Mouse (Mus musculus) urinary bladder, postnatal 36 days (tissue): ENCODE results near the gene Gm17949.
A peak's percentile ranks its signal among the peaks of the same experiment; 100 is the strongest.
"Not testable (repeated sequence)": the region's sequence is repeated elsewhere in the genome, so short reads cannot be mapped to it uniquely, and the experiment has no call there.

Source experiments
- DNase-seq, 2 experiments: peaks; one replicate each; pipeline ENCODE4 v3.0.0; 2022; ENCODE audit warnings: low spot score in 2 of 2, mixed read lengths in 1 of 2

Gm17949 gene

GRCm38 (mm10) chr17:57041554-57041953 is 30.3 kb downstream of the Gm17949 start, which contains the start of gene Slc25a41:
Gene Slc25a41 (minus strand): TSS chr17:57041654.
- no peak for DNase-seq

- no peak for DNase-seq
Observed at GRCm38 (mm10) chr17:57047406-57047805, 36.1 kb downstream of the Gm17949 start.

- DNase-seq = no peak
Observed at GRCm38 (mm10) chr17:57048816-57049215, 37.5 kb downstream of the Gm17949 start.

- DNase-seq = not testable (repeated sequence)
Observed at GRCm38 (mm10) chr17:57051679-57052078, 40.4 kb downstream of the Gm17949 start.

- no peak for DNase-seq
Observed at GRCm38 (mm10) chr17:57056246-57056645, 45.0 kb downstream of the Gm17949 start.

GRCm38 (mm10) chr17:57058891-57059485 is 47.7 kb downstream of the Gm17949 start, which contains the start of gene Crb3:
Gene Crb3 (plus strand): TSS chr17:57059105.
- DNase-seq = peak in 1 of 2 experiments; percentile 19

- DNase-seq = peak; percentile 31 to 54
Observed at GRCm38 (mm10) chr17:57059486-57059977, 48.3 kb downstream of the Gm17949 start, which contains the start of gene Slc25a23. Gene Slc25a23 (minus strand): TSS chr17:57059863.

GRCm38 (mm10) chr17:57060231-57060801 is 49.0 kb downstream of the Gm17949 start:
- DNase-seq = peak; percentile 94

GRCm38 (mm10) chr17:57061069-57061468 is 49.8 kb downstream of the Gm17949 start:
- DNase-seq = no peak

- peak; percentile 37 to 58 for DNase-seq
Observed at GRCm38 (mm10) chr17:57062011-57062521, 50.8 kb downstream of the Gm17949 start.

GRCm38 (mm10) chr17:57062548-57062947 is 51.3 kb downstream of the Gm17949 start:
- no peak for DNase-seq

GRCm38 (mm10) chr17:57063031-57063430 is 51.8 kb downstream of the Gm17949 start:
- DNase-seq = no peak

- DNase-seq = no peak
Observed at GRCm38 (mm10) chr17:57066908-57067307, 55.6 kb downstream of the Gm17949 start.

- no peak for DNase-seq
Observed at GRCm38 (mm10) chr17:57070272-57070671, 59.0 kb downstream of the Gm17949 start.

GRCm38 (mm10) chr17:57070699-57071098 is 59.4 kb downstream of the Gm17949 start:
- no peak for DNase-seq
